Mouse (Mus musculus) stomach, embryonic 15.5 days (tissue): Measurements from ENCODE around the gene Mta2. TPM values are rescaled to one million over a fixed set of nuclear protein-coding genes. Genes with fewer than 3 reads are reported as not detected.

Experiments
- ATAC-seq: fragments of 200-750 bp; cut with Nextera tagmentation; 2 replicates; pipeline ENCODE4 v1.8.0; 2017; ENCODE audit warnings: low read depth, moderate number of reproducible peaks, moderate TSS enrichment; ENCODE audit not compliant: insufficient read depth, low FRiP score
- H3K27ac ChIP-seq: fragments of 300-500 bp; sonication (generic); 2 replicates; pipeline ENCODE4 v1.5.1; 2015; ENCODE audit warnings: mild to moderate bottlenecking, inconsistent platforms
- H3K27me3 ChIP-seq: fragments of 300-500 bp; sonication (generic); replicated peaks from 2 replicates; pipeline ENCODE4 v1.6.1; 2015; ENCODE audit warnings: inconsistent platforms
- H3K36me3 ChIP-seq: fragments of 300-500 bp; sonication (generic); 2 replicates; pipeline ENCODE4 v1.6.1; 2015; ENCODE audit warnings: inconsistent platforms
- H3K4me1 ChIP-seq: fragments of 300-500 bp; sonication (generic); 2 replicates; pipeline ENCODE4 v1.6.1; 2015; ENCODE audit warnings: inconsistent platforms
- H3K4me2 ChIP-seq: fragments of 300-500 bp; sonication (generic); 2 replicates; pipeline ENCODE4 v1.6.1; 2015; ENCODE audit warnings: mild to moderate bottlenecking, inconsistent platforms
- H3K4me3 ChIP-seq: fragments of 300-500 bp; sonication (generic); replicated peaks from 2 replicates; pipeline ENCODE4 v1.5.1; 2015; ENCODE audit warnings: inconsistent platforms
- H3K9ac ChIP-seq: fragments of 300-500 bp; sonication (generic); 2 replicates; pipeline ENCODE4 v1.6.1; 2015; ENCODE audit warnings: inconsistent platforms
- H3K9me3 ChIP-seq: fragments of 300-500 bp; sonication (generic); 2 replicates; pipeline ENCODE4 v1.6.1; 2016; ENCODE audit warnings: inconsistent platforms
- WGBS: fragments of 180-500 bp; shearing (Covaris S2); methylation state at CpG from one replicate; pipeline ENCODE4 v1.1.7; 2015; 5-methylcytosine and 5-hydroxymethylcytosine counted together
- polyA plus RNA-seq: library from polyadenylated mRNA; unstranded; fragments of >200 nt; fragmentation: Nextera tagmentation; extraction: Ambion mirVana; gene quantifications from 2 replicates; pipeline ENCODE4 v1.2.1, GENCODE M21; 2015

The Mta2 gene
- polyA plus RNA-seq, 1 experiment from 2014 or later = 132 TPM

- H3K36me3 ChIP-seq = no peaks in the 10 kb centered on the region
- peak overlapping the region; percentile 76 for H3K9ac ChIP-seq
- H3K4me3 ChIP-seq = peak overlapping the region; percentile 85
- no peaks in the 10 kb centered on the region for H3K9me3 ChIP-seq
- peak; percentile 70 for ATAC-seq
- H3K4me2 ChIP-seq = peak overlapping the region; percentile 77
- peaks cover 57% of the 10 kb centered on the region for H3K4me1 ChIP-seq
- under 1% methylated on average over 53 of the region's 53 CpGs for WGBS
- H3K27ac ChIP-seq = peak overlapping the region; percentile 98
- H3K27me3 ChIP-seq = no peaks in the 10 kb centered on the region
Measured at GRCm38 (mm10) chr19:8989567-8990431, 48.1 kb downstream of the Mta2 start.

GRCm38 (mm10) chr19:8990432-8991102 lies 48.9 kb downstream of the Mta2 start:
- no peaks in the 10 kb centered on the region for H3K27me3 ChIP-seq
- peak overlapping the region; percentile 77 for H3K4me2 ChIP-seq
- H3K9ac ChIP-seq = 0 out of 2 replicates have a peak overlapping the region, but pooled peaks have one; percentile 16
- peak; percentile 63 for ATAC-seq
- 9% methylated on average over 15 of the region's 15 CpGs for whole genome bisulfite sequencing
- H3K36me3 ChIP-seq = no peaks in the 10 kb centered on the region
- H3K4me1 ChIP-seq = peaks cover 59% of the 10 kb centered on the region
- no peaks in the 10 kb centered on the region for H3K9me3 ChIP-seq
- H3K4me3 ChIP-seq = peak overlapping the region; percentile 85
- H3K27ac ChIP-seq = peak overlapping the region; percentile 98

GRCm38 (mm10) chr19:8991245-8991870 lies 49.7 kb downstream of the Mta2 start:
- Histone ChIP-seq H3K4me3 (peak overlapping the region; percentile 85), H3K27me3 (no peaks in the 10 kb centered on the region), H3K4me2 (peak overlapping the region; percentile 77), H3K9ac (no peak overlapping the region), H3K36me3 (no peaks in the 10 kb centered on the region), H3K4me1 (peaks cover 63% of the 10 kb centered on the region), H3K9me3 (no peaks in the 10 kb centered on the region), H3K27ac (peak overlapping the region; percentile 98)
- WGBS = 42% methylated on average over 4 of the region's 4 CpGs
- no peak for ATAC-seq

GRCm38 (mm10) chr19:8991871-8992735 lies 50.4 kb downstream of the Mta2 start:
- no peak for ATAC-seq
- Histone ChIP-seq H3K4me3 (peak overlapping the region; percentile 85), H3K9me3 (no peaks in the 10 kb centered on the region), H3K9ac (no peak overlapping the region), H3K27ac (peak overlapping the region; percentile 98), H3K36me3 (no peaks in the 10 kb centered on the region), H3K27me3 (no peaks in the 10 kb centered on the region), H3K4me1 (peaks cover 70% of the 10 kb centered on the region), H3K4me2 (peak overlapping the region; percentile 77)
- 60% methylated on average over 13 of the region's 13 CpGs for WGBS

GRCm38 (mm10) chr19:8992769-8993624 lies 51.3 kb downstream of the Mta2 start:
- H3K27ac ChIP-seq = peak overlapping the region; percentile 98
- no peak overlapping the region for H3K9ac ChIP-seq
- H3K4me2 ChIP-seq = peak overlapping the region; percentile 77
- H3K4me3 ChIP-seq = peak overlapping the region; percentile 85; the same call in 1 of the 2 replicates
- H3K4me1 ChIP-seq = peaks cover 77% of the 10 kb centered on the region
- no peaks in the 10 kb centered on the region for H3K9me3 ChIP-seq
- 34% methylated on average over 12 of the region's 12 CpGs for WGBS
- no peaks in the 10 kb centered on the region for H3K36me3 ChIP-seq
- H3K27me3 ChIP-seq = no peaks in the 10 kb centered on the region
- ATAC-seq = no peak

- Histone ChIP-seq H3K27ac (peak overlapping the region; percentile 55; the same call in 1 of the 2 replicates), H3K9me3 (no peaks in the 10 kb centered on the region), H3K4me1 (peaks cover 77% of the 10 kb centered on the region), H3K4me3 (no peak overlapping the region), H3K9ac (no peak overlapping the region), H3K36me3 (no peaks in the 10 kb centered on the region), H3K27me3 (no peaks in the 10 kb centered on the region), H3K4me2 (peak overlapping the region; percentile 77)
- ATAC-seq = no peak
- WGBS = 65% methylated on average over 2 of the region's 2 CpGs
Measured at GRCm38 (mm10) chr19:8993625-8993912, 51.9 kb downstream of the Mta2 start.

- H3K4me3 ChIP-seq = no peak overlapping the region
- H3K9ac ChIP-seq = no peak overlapping the region
- no peaks in the 10 kb centered on the region for H3K27me3 ChIP-seq
- no peak overlapping the region for H3K4me2 ChIP-seq
- peaks cover 3% of the 10 kb centered on the region; the same call in 1 of the 2 replicates for H3K36me3 ChIP-seq
- 66% methylated on average over 10 of the region's 10 CpGs for WGBS
- ATAC-seq = no peak
- H3K9me3 ChIP-seq = no peaks in the 10 kb centered on the region
- peak overlapping the region; percentile 48; the same call in 1 of the 2 replicates for H3K27ac ChIP-seq
- peaks cover 78% of the 10 kb centered on the region for H3K4me1 ChIP-seq
Measured at GRCm38 (mm10) chr19:8994813-8995607, 53.3 kb downstream of the Mta2 start.

- Histone ChIP-seq H3K27ac (peak overlapping the region; percentile 86), H3K4me1 (peaks cover 65% of the 10 kb centered on the region), H3K4me3 (no peak overlapping the region), H3K27me3 (no peaks in the 10 kb centered on the region), H3K4me2 (no peak overlapping the region), H3K9me3 (no peaks in the 10 kb centered on the region), H3K9ac (no peak overlapping the region), H3K36me3 (peaks cover 19% of the 10 kb centered on the region; the same call in 1 of the 2 replicates)
- ATAC-seq = no peak
- WGBS = 88% methylated on average over 6 of the region's 6 CpGs
Measured at GRCm38 (mm10) chr19:8996601-8997000, 54.9 kb downstream of the Mta2 start.

GRCm38 (mm10) chr19:8997546-8997945 lies 55.9 kb downstream of the Mta2 start:
- Histone ChIP-seq H3K4me3 (no peak overlapping the region), H3K27me3 (no peaks in the 10 kb centered on the region), H3K9ac (no peak overlapping the region), H3K27ac (peak overlapping the region; percentile 86), H3K4me1 (peaks cover 55% of the 10 kb centered on the region), H3K36me3 (peaks cover 28% of the 10 kb centered on the region), H3K9me3 (no peaks in the 10 kb centered on the region), H3K4me2 (peak overlapping the region; percentile 37)
- WGBS = 22% methylated on average over 4 of the region's 4 CpGs
- ATAC-seq = peak; percentile 95

- Histone ChIP-seq H3K36me3 (peaks cover 38% of the 10 kb centered on the region), H3K27ac (peak overlapping the region; percentile 86)
Measured at GRCm38 (mm10) chr19:8998546-8998945, 56.9 kb downstream of the Mta2 start.

More at GRCm38 (mm10) chr19:8998546-8998945, 56.9 kb downstream of the Mta2 start:
- ATAC-seq = no peak
- Histone ChIP-seq H3K4me1 (peaks cover 45% of the 10 kb centered on the region), H3K4me2 (peak overlapping the region; percentile 37; the same call in 1 of the 2 replicates), H3K9me3 (no peaks in the 10 kb centered on the region), H3K27me3 (no peaks in the 10 kb centered on the region), H3K4me3 (no peak overlapping the region), H3K9ac (no peak overlapping the region)
- WGBS = 76% methylated on average over 6 of the region's 6 CpGs
